Mouse (Mus musculus) megakaryocyte, embryonic 14.5 days (primary cell): ENCODE results near the gene Cltb.

Experiments used
- FLI1 ChIP-seq: IDR thresholded peaks from 2 replicates; pipeline ENCODE4 v1.6.1; 2012; ENCODE audit warnings: low read length, inconsistent platforms, mixed read lengths
- GATA1 ChIP-seq: IDR thresholded peaks from 3 replicates; pipeline ENCODE4 v1.6.1; 2012; ENCODE audit warnings: mixed read lengths, low read length, inconsistent platforms, borderline replicate concordance

DNA sequence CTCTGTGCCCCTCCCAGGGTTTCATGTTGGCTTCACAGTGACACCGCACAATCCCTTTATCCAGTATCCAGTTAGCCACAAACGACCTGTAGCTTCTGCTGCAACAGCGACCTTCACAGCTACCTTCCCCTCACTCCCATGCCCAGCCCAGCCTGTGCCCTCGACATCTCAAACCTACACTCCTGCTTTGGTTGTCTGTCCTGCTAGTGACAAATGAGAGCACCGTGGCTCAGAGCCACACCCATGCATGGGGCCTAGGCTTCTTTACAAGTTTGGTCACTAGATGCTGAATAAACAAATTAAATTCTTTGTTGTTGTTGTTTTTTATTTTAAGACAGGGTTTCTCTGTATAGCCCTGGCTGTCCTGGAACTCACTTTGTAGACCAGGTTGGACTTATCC, 3.9 kb downstream of the Cltb start:
- TF ChIP-seq GATA1 (no peak), FLI1 (no peak)
